Mouse (Mus musculus): ENCODE data around the gene Tekt3. TPM values are rescaled to one million over a fixed set of nuclear protein-coding genes. Genes with fewer than 3 reads are reported as not detected.

Gene Tekt3
- polyA plus RNA-seq, 1 experiment: not detected

DNA sequence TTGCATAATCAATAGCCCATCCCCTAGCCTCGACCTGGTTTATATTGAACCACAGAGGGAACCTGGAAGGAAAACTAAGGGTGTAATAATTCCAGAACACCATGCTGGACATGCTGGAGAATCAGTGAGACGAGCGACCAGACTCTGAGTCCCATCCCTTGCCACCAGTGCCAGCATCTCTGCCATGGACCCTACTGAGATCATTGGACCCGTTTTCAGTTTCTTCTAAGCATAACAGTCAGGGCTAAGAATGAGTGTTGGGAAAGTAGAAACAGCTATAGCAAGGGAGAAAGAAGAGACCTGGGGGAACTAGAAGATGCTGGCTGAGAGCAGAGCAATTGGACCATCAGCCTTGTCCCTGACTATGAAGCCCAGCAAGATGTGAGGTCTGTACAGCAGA is 66.1 kb downstream of the Tekt3 start:
- TF ChIP-seq POLR2A (IDR thresholded peaks at IDR 0.05; ENCODE audit: insufficient read depth, low read depth, low read length): no peak
- TF ChIP-seq CTCF (IDR thresholded peaks at IDR 0.05; ENCODE audit: insufficient read depth, low read depth, low read length): no peak
- no peak overlapping the region for H3K4me3 ChIP-seq (ENCODE audit: insufficient read depth, low read depth, low read length)
- H3K27ac ChIP-seq (ENCODE audit: insufficient read depth, low read depth, low read length): no peak overlapping the region
- peaks cover 18% of the 10 kb centered on the region for H3K4me1 ChIP-seq (ENCODE audit: control insufficient read depth, insufficient read depth, low read length)
- whole genome bisulfite sequencing: 95% methylated on average over 4 of the region's 4 CpGs

DNA sequence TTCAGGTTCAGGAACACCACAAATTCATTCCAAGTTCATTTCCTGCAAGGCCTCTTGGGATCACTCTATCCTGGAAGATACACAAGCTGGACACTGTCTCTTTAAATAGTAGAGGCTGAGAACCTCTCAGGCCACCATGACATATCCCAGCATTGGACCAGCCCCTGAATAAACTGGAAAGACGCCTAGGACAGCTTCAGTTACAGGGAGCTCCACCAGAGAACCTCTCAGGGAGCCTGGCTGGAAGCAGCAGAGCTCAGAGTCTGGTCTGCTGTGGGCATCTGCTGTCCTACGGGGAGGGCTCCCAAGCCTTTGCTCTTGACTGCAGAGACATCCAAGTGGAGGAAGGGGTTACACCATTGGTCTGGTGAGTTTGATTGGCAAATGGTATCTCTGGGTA is 67.3 kb downstream of the Tekt3 start, which contains the start of gene Pmp22:
Gene Pmp22, plus strand, starts transcription at position 199 of the 400 bp plus-strand sequence.
- Histone ChIP-seq H3K4me1 (ENCODE audit: control insufficient read depth, insufficient read depth, low read length) (peaks cover 24% of the 10 kb centered on the region), H3K4me3 (ENCODE audit: insufficient read depth, low read depth, low read length) (no peak within 1 kb of the TSS), H3K27ac (ENCODE audit: insufficient read depth, low read depth, low read length) (no peak within 1 kb of the TSS)
- 88% methylated on average over 2 of the region's 2 CpGs for WGBS
- no peak for TF ChIP-seq CTCF (IDR thresholded peaks at IDR 0.05; ENCODE audit: insufficient read depth, low read depth, low read length)
- TF ChIP-seq POLR2A (IDR thresholded peaks at IDR 0.05; ENCODE audit: insufficient read depth, low read depth, low read length): no peak

DNA sequence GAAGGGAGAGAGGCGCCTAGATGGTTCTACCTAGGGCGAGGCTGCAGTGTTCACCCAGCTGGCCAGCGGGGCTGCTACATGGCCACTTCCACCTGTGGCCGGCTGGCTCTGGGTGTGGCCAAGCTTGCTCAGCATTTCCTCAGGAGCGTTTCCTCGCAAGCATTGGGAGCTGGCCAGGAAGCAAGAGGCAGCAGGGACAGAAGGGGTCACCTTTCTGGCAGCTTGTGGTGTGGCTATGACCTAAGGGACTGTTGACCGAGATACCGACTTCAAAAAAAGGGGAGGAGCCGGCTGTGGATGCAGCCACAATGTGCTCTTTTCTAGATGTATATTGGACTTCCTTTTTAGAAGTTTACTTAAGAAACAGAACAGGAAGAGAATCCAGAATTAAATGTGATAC is 67.9 kb downstream of the Tekt3 start:
- no peak overlapping the region for H3K4me3 ChIP-seq (ENCODE audit: insufficient read depth, low read depth, low read length)
- no peak overlapping the region for H3K27ac ChIP-seq (ENCODE audit: insufficient read depth, low read depth, low read length)
- TF ChIP-seq CTCF (IDR thresholded peaks at IDR 0.05; ENCODE audit: insufficient read depth, low read depth, low read length) (no peak), POLR2A (IDR thresholded peaks at IDR 0.05; ENCODE audit: insufficient read depth, low read depth, low read length) (no peak)
- 75% methylated on average over 9 of the region's 9 CpGs for WGBS
- H3K4me1 ChIP-seq (ENCODE audit: control insufficient read depth, insufficient read depth, low read length): peaks cover 24% of the 10 kb centered on the region

DNA sequence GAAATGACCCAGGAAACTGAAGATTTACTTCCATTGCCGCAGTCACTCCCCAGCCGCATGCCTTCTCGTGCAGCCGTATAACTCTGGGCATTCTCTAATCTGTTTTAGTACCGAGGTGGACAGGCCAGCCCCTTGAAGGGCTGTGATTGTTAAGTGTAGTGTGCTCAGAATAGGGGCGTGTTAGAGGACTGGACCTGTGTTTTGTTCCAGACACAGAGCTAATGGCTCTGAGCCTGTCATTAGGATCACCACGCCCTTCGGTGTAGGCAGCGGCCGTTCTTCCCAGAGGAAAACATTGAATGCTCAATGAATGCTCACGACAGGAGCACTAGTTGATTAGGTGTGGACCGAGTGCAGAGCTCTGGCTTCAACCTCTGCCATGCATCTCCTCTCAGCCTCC is 68.4 kb downstream of the Tekt3 start:
- TF ChIP-seq POLR2A (IDR thresholded peaks at IDR 0.05; ENCODE audit: insufficient read depth, low read depth, low read length) (no peak), CTCF (IDR thresholded peaks at IDR 0.05; ENCODE audit: insufficient read depth, low read depth, low read length) (no peak)
- 42% methylated on average over 12 of the region's 12 CpGs for WGBS

DNA sequence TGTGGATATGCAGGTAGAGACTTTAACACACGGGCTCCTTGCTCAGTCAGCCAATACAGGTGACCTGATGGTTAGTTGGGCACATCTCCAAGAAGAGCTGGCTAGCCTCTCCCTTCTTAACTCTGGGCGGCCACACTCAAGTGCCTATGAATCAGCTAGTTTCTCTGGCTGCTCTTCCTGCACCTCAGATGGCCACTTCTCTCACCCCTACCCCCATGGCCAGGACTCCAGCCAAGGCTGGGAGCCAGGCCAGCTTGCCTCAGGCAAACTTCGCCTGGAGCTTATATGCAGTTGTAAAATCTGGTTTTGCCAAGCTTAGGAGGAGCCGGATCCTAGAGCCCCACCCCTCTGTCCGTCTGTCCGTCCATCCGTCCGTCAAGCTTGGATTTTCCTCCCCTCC is 69.0 kb downstream of the Tekt3 start:
- 13% methylated on average over 8 of the region's 8 CpGs for WGBS
- Histone ChIP-seq H3K27ac (ENCODE audit: insufficient read depth, low read depth, low read length) (no peak overlapping the region), H3K4me3 (ENCODE audit: insufficient read depth, low read depth, low read length) (no peak overlapping the region), H3K4me1 (ENCODE audit: control insufficient read depth, insufficient read depth, low read length) (peaks cover 24% of the 10 kb centered on the region)
- TF ChIP-seq CTCF (IDR thresholded peaks at IDR 0.05; ENCODE audit: insufficient read depth, low read depth, low read length) (no peak), POLR2A (IDR thresholded peaks at IDR 0.05; ENCODE audit: insufficient read depth, low read depth, low read length) (no peak)

More for the DNA sequence above, 68.4 kb downstream of the Tekt3 start:
- H3K4me3 ChIP-seq (ENCODE audit: insufficient read depth, low read depth, low read length): no peak overlapping the region
- H3K27ac ChIP-seq (ENCODE audit: insufficient read depth, low read depth, low read length): no peak overlapping the region
- peaks cover 24% of the 10 kb centered on the region for H3K4me1 ChIP-seq (ENCODE audit: control insufficient read depth, insufficient read depth, low read length)

DNA sequence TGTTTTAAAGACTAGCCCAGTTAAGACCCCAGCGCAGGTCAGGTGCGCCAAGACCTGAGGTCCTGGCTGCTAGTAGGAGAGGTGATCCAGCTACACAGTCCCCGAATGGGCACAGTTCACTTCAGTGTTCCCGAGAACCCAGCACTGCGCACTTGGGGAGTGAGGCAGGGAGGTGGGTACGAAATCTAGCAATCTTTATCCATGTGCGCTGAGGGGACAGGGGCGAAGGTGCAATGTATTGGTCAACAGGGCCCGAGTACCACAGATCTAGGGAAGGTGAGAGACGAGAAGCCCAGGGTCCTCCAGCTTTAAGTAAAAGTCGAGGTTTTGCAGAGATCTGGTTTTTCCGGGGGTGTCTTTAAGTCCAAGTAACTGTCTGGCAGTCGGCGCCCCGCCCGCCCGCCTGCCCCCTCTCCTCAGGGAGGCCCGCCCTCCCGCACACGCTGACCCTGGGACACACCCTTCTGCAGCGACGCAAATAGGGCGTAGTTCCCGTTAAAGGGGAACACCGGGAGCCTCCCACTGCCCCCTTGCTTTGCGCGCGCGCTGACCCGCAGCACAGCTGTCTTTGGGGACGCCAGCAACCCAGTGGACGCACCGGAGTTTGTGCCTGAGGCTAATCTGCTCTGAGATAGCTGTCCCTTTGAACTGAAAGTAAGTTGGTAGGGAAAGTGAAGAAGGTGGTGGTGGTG is 69.7 kb downstream of the Tekt3 start:
- no peak overlapping the region for H3K27ac ChIP-seq (ENCODE audit: insufficient read depth, low read depth, low read length)
- no peak for TF ChIP-seq CTCF (IDR thresholded peaks at IDR 0.05; ENCODE audit: insufficient read depth, low read depth, low read length)
- no peak for TF ChIP-seq POLR2A (IDR thresholded peaks at IDR 0.05; ENCODE audit: insufficient read depth, low read depth, low read length)
- peak overlapping the region; percentile 24 for H3K4me3 ChIP-seq (ENCODE audit: insufficient read depth, low read depth, low read length)
- 5% methylated on average over 33 of the region's 33 CpGs for WGBS
- H3K4me1 ChIP-seq (ENCODE audit: control insufficient read depth, insufficient read depth, low read length): peaks cover 24% of the 10 kb centered on the region

DNA sequence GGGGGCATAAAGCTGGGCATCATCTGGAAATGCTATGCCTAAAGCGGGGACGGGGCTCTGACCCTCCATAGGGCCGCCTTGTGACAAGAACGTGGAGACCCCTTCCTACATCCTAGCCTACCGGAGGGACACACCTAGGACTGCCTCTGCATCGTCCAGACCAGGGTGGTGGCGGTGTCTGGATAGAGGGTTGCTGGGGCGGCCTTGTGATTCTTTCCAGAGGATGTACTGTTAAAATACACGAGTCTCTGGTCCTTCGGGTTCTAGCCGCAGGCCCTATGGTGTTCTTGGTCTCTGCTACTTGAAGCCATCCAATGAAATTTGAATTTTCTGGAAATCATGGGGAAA is 70.2 kb downstream of the Tekt3 start:
- H3K4me3 ChIP-seq (ENCODE audit: insufficient read depth, low read depth, low read length): peak overlapping the region; percentile 24
- 26% methylated on average over 11 of the region's 11 CpGs for WGBS
- no peak overlapping the region for H3K27ac ChIP-seq (ENCODE audit: insufficient read depth, low read depth, low read length)
- H3K4me1 ChIP-seq (ENCODE audit: control insufficient read depth, insufficient read depth, low read length): peaks cover 24% of the 10 kb centered on the region
- no peak for TF ChIP-seq CTCF (IDR thresholded peaks at IDR 0.05; ENCODE audit: insufficient read depth, low read depth, low read length)
- TF ChIP-seq POLR2A (IDR thresholded peaks at IDR 0.05; ENCODE audit: insufficient read depth, low read depth, low read length): no peak

DNA sequence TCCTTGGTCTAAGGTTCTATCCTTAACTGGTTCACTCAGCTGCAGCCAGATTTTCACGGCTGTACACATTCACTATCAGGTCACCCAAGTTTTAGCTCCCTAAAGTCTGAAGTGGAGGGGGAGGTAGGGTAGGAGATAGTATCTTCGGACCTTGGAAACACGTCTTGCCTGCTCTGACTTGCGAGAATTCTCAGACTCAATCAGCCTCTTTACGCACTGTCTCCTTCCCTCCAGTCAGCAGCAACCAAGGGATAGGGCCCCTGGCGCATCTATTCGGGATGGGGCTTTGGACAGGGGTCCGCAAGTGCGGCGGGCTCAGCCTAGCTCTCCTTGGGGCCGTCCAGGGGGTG is 70.7 kb downstream of the Tekt3 start:
- 3% methylated on average over 11 of the region's 11 CpGs for WGBS
- Histone ChIP-seq H3K4me1 (ENCODE audit: control insufficient read depth, insufficient read depth, low read length) (peaks cover 24% of the 10 kb centered on the region), H3K4me3 (ENCODE audit: insufficient read depth, low read depth, low read length) (peak overlapping the region; percentile 47), H3K27ac (ENCODE audit: insufficient read depth, low read depth, low read length) (no peak overlapping the region)
- TF ChIP-seq POLR2A (IDR thresholded peaks at IDR 0.05; ENCODE audit: insufficient read depth, low read depth, low read length) (no peak), CTCF (IDR thresholded peaks at IDR 0.05; ENCODE audit: insufficient read depth, low read depth, low read length) (no peak)

DNA sequence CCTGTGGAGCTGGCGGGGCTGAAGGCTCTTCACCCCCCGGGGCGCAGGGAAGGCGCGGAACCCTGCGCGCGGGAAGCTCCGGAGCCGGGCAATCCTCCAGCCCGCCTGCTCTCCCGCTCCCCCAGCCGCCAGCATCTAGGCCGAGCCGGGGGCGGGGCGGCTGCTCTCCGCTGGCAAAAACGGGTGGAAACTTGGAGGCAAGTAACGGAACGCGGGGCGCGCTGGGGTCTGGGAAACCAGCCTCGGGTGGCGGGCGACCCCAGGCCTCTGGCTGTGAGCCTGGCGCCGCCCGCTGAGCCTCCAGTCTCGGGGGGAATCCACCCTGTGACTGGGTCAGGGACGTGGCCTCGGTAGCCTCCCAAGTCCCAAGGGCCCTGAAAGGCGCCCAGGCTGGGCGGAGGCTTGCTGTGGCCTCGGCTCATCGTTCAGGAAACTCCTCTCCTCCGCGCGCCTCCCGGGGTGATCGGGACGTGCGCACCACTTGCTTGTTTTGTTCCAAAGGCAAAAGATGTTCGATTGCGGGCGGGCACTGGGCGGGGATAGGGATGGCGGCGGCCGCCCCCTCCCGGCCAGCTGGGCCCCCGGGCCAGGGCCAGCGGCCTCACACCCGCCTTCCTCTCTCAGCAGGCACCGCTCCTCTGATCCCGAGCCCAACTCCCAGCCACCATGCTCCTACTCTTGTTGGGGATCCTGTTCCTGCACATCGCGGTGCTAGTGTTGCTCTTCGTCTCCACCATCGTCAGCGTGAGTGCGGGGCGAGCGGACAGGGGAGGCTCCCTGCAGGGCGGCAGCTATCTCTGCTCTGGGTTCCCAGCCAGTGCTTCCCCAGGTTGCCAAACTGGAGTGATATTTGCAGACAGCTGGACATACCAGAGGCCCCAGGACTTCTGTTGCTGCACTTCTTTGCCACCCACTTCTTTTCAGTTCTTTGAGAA is 71.3 kb downstream of the Tekt3 start:
- TF ChIP-seq CTCF (IDR thresholded peaks at IDR 0.05; ENCODE audit: insufficient read depth, low read depth, low read length): no peak
- TF ChIP-seq POLR2A (IDR thresholded peaks at IDR 0.05; ENCODE audit: insufficient read depth, low read depth, low read length): 0 out of 2 replicates have a peak, but pooled peaks have one; percentile 17
- no peak overlapping the region for H3K27ac ChIP-seq (ENCODE audit: insufficient read depth, low read depth, low read length)
- WGBS: under 1% methylated on average over 66 of the region's 66 CpGs
- H3K4me1 ChIP-seq (ENCODE audit: control insufficient read depth, insufficient read depth, low read length): peaks cover 24% of the 10 kb centered on the region
- H3K4me3 ChIP-seq (ENCODE audit: insufficient read depth, low read depth, low read length): peak overlapping the region; percentile 47

All from olfactory bulb, adult 2 months (tissue).